Comparison of ENCODE assay signal across 29 mouse cellular contexts in genomic region chr7:79288422-79288821, GRCm38 (mm10). TPM values are rescaled to one million over a fixed set of nuclear protein-coding genes. Genes with fewer than 3 reads are reported as not detected.
DNase-seq lines count a peak whose midpoint lies in the region; ATAC-seq and TF ChIP-seq lines count a peak whose summit lies in the region.
"Had no signal": no experiment of that assay in that cellular context is flagged by ENCODE, and none has a peak within 500 bp of the region (broad histone marks: within the 10 kb centered on the region; RNA-seq: fewer than 3 reads in every experiment).

No protein-coding gene starts in this region.

- H3K36me3 ChIP-seq in forebrain, embryonic 11.5 days (ENCODE audit: control insufficient read depth, insufficient read depth, low read length), result peaks cover 2% of the 10 kb centered on the region; the same call in 1 of the 2 replicates
- H3K36me3 ChIP-seq in hindbrain, embryonic 12.5 days, result no peaks in the 10 kb centered on the region; the same call in 1 of the 2 replicates
- H3K36me3 ChIP-seq: limb, embryonic 13.5 days; neural tube, embryonic 15.5 days had no signal

- peak overlapping the region; percentile 84 for H3K27ac ChIP-seq in left cerebral cortex, adult 2 months
- peak overlapping the region; percentile 62 for H3K27ac ChIP-seq in embryonic fibroblast, embryonic 13.5 days (ENCODE audit: insufficient read depth, low read length)
- no peak overlapping the region for H3K27ac ChIP-seq in forebrain, embryonic 11.5 days (ENCODE audit: low read depth, low read length)
- H3K27ac ChIP-seq in hindbrain, embryonic 12.5 days, result no peak overlapping the region
- H3K27ac ChIP-seq: forebrain, embryonic 13.5 days; hindbrain, embryonic 10.5 days; hindbrain, postnatal 0 days; limb, embryonic 13.5 days; liver, embryonic 12.5 days; macrophage; midbrain, embryonic 10.5 days; neural tube, embryonic 15.5 days had no signal

- DNase-seq in left cerebral cortex, adult 2 months (ENCODE audit: extremely low spot score in 1 of 2, low spot score in 2 of 2), result no peak
- DNase-seq in left cerebral cortex, postnatal 4 days, result no peak
- peak; percentile 74 for DNase-seq in right cerebral cortex, adult 18-20 months
- DNase-seq in right cerebral cortex, adult 2 months (ENCODE audit: low spot score in 2 of 2), result no peak
- no peak for DNase-seq in forebrain, embryonic 11.5 days (ENCODE audit: low spot score)
- DNase-seq: cerebellum, adult 11-12 months; cerebellum, postnatal 10 days; gastrocnemius, postnatal 14 days; heart, adult 11 months; kidney, adult 9 months; kidney, postnatal 14 days; layer of hippocampus, postnatal 36 days; right cerebral cortex, postnatal 25 days; spleen, adult 18-20 months; thymus, adult 18-20 months; thymus, postnatal 36 days had no signal

- no peak overlapping the region for H3K9ac ChIP-seq in forebrain, embryonic 11.5 days (ENCODE audit: low read length)
- H3K9ac ChIP-seq in hindbrain, embryonic 12.5 days, result no peak overlapping the region
- H3K9ac ChIP-seq: forebrain, embryonic 13.5 days; limb, embryonic 13.5 days; liver, embryonic 12.5 days; neural tube, embryonic 15.5 days had no signal

- no peak overlapping the region for H3K4me2 ChIP-seq in forebrain, embryonic 11.5 days (ENCODE audit: low read depth, low read length, severe bottlenecking)
- no peak overlapping the region for H3K4me2 ChIP-seq in hindbrain, embryonic 12.5 days (replicated peaks)
- H3K4me2 ChIP-seq: forebrain, embryonic 13.5 days; heart, embryonic 11.5 days; limb, embryonic 13.5 days; liver, embryonic 12.5 days; neural tube, embryonic 15.5 days had no signal

- H3K4me3 ChIP-seq in left cerebral cortex, adult 2 months, result no peak overlapping the region
- no peak overlapping the region for H3K4me3 ChIP-seq in embryonic fibroblast, embryonic 13.5 days (ENCODE audit: insufficient read depth, low read length)
- H3K4me3 ChIP-seq in forebrain, embryonic 11.5 days (ENCODE audit: low read depth, low read length), result no peak overlapping the region
- no peak overlapping the region for H3K4me3 ChIP-seq in hindbrain, embryonic 12.5 days
- H3K4me3 ChIP-seq: forebrain, embryonic 13.5 days; hindbrain, embryonic 10.5 days; limb, embryonic 13.5 days; liver, embryonic 12.5 days; midbrain, embryonic 10.5 days; neural tube, embryonic 15.5 days had no signal

- 96% methylated on average over 5 of the region's 5 CpGs for WGBS in forebrain, embryonic 11.5 days
- WGBS in hindbrain, embryonic 12.5 days, result 94% methylated on average over 5 of the region's 5 CpGs

- no peak for TF ChIP-seq POLR2A in embryonic fibroblast, embryonic 13.5 days (IDR thresholded peaks at IDR 0.05; ENCODE audit: low read depth, low read length)

- no peaks in the 10 kb centered on the region for H3K9me3 ChIP-seq in forebrain, embryonic 11.5 days (ENCODE audit: control insufficient read depth, low read length)
- no peaks in the 10 kb centered on the region for H3K9me3 ChIP-seq in hindbrain, embryonic 12.5 days (replicated peaks)
- H3K9me3 ChIP-seq: forebrain, embryonic 13.5 days; hindbrain, embryonic 10.5 days; limb, embryonic 13.5 days; liver, embryonic 12.5 days; midbrain, embryonic 10.5 days; neural tube, embryonic 15.5 days had no signal

- intact Hi-C loops in left cerebral cortex, adult 2 months (cut with DNase I), result no loop called here
- intact Hi-C loops in left cerebral cortex, postnatal 4 days (cut with DNase I), result no loop called here

- ATAC-seq in forebrain, embryonic 11.5 days (replicated peaks; ENCODE audit: low FRiP score), result no peak
- ATAC-seq in hindbrain, embryonic 12.5 days (ENCODE audit: low FRiP score), result no peak
- ATAC-seq: forebrain, embryonic 13.5 days; hindbrain, postnatal 0 days; intestine, embryonic 16.5 days; liver, embryonic 12.5 days; midbrain, embryonic 16.5 days had no signal

- no peaks in the 10 kb centered on the region for H3K27me3 ChIP-seq in forebrain, embryonic 11.5 days (ENCODE audit: control insufficient read depth, insufficient read depth, low read length)
- no peaks in the 10 kb centered on the region for H3K27me3 ChIP-seq in hindbrain, embryonic 12.5 days
- H3K27me3 ChIP-seq: forebrain, embryonic 13.5 days; limb, embryonic 13.5 days; liver, embryonic 12.5 days; neural tube, embryonic 15.5 days had no signal

- TF ChIP-seq CTCF in left cerebral cortex, adult 2 months (IDR thresholded peaks at IDR 0.05), result no peak
- no peak for TF ChIP-seq CTCF in embryonic fibroblast, embryonic 13.5 days (IDR thresholded peaks at IDR 0.05; ENCODE audit: borderline replicate concordance, insufficient read depth, low read length)

- no peaks in the 10 kb centered on the region; the same call in 1 of the 2 replicates for H3K4me1 ChIP-seq in embryonic fibroblast, embryonic 13.5 days (ENCODE audit: control insufficient read depth, insufficient read depth, low read length)
- peaks cover under 1% of the 10 kb centered on the region for H3K4me1 ChIP-seq in forebrain, embryonic 11.5 days (replicated peaks; ENCODE audit: control insufficient read depth, insufficient read depth, low read length)
- peaks cover 7% of the 10 kb centered on the region for H3K4me1 ChIP-seq in hindbrain, embryonic 12.5 days

RNA-seq across cellular contexts. Expression of gene Abhd2, which starts 15.4 kb away (rescaled TPM):
- total RNA-seq in left cerebral cortex, adult 2 months (2021), result 100 to 1,000 TPM; 103 to 116 TPM
- 100 to 1,000 TPM; 112 to 114 TPM for total RNA-seq in left cerebral cortex, postnatal 4 days (2021)
- 80.4 and 80.5 TPM in 2 replicates for polyA plus RNA-seq in embryonic fibroblast, embryonic 13.5 days (2011; ENCODE audit: insufficient read length, low read depth, missing spikeins)
- polyA plus RNA-seq in forebrain, embryonic 11.5 days (2014; fragmentation: Nextera tagmentation; extraction: Ambion mirVana), result 13.2 and 14.1 TPM in 2 replicates
- polyA plus RNA-seq in hindbrain, embryonic 12.5 days (2016; fragmentation: Nextera tagmentation; extraction: Ambion mirVana), result 14.3 and 17.7 TPM in 2 replicates

Comparison
In these comparisons a context has a peak if more than half of its experiments do, and no peak if none do; other contexts are left out.
1. H3K27ac ChIP-seq: peak in left cerebral cortex, adult 2 months (single experiment) and embryonic fibroblast, embryonic 13.5 days (single experiment); none in forebrain, embryonic 11.5 days (single experiment) and hindbrain, embryonic 12.5 days (single experiment).